Mouse (Mus musculus): ENCODE results near the gene Sh3bgrl2. TPM values are rescaled to one million over a fixed set of nuclear protein-coding genes. Genes with fewer than 3 reads are reported as not detected.

The Sh3bgrl2 gene
- polyA plus RNA-seq, 1 experiment from 2014 or later, result 5.2 TPM

- no peak for DNase-seq (ENCODE audit: low spot score)
These were observed 39.0 kb downstream of the Sh3bgrl2 start for GRCm38 (mm10) chr9:83587116-83587515.

- DNase-seq (ENCODE audit: low spot score), result no peak
These were observed 40.9 kb downstream of the Sh3bgrl2 start for GRCm38 (mm10) chr9:83589063-83589462.

- DNase-seq (ENCODE audit: low spot score), result no peak
These were observed 41.7 kb downstream of the Sh3bgrl2 start for GRCm38 (mm10) chr9:83589680-83590467.

- no peak for DNase-seq (ENCODE audit: low spot score)
These were observed 43.8 kb downstream of the Sh3bgrl2 start for GRCm38 (mm10) chr9:83591848-83592456.

- DNase-seq (ENCODE audit: low spot score), result no peak
These were observed 45.7 kb downstream of the Sh3bgrl2 start for GRCm38 (mm10) chr9:83593811-83594210.

GRCm38 (mm10) chr9:83596132-83596531 lies 48.0 kb downstream of the Sh3bgrl2 start:
- no peak for DNase-seq (ENCODE audit: low spot score)

GRCm38 (mm10) chr9:83596646-83597481 lies 48.7 kb downstream of the Sh3bgrl2 start:
- no peak for DNase-seq (ENCODE audit: low spot score)

GRCm38 (mm10) chr9:83598047-83598446 lies 49.9 kb downstream of the Sh3bgrl2 start:
- no peak for DNase-seq (ENCODE audit: low spot score)

GRCm38 (mm10) chr9:83599505-83599904 lies 51.4 kb downstream of the Sh3bgrl2 start:
- DNase-seq (ENCODE audit: low spot score), result no peak

- DNase-seq (ENCODE audit: low spot score), result no peak
These were observed 52.3 kb downstream of the Sh3bgrl2 start for GRCm38 (mm10) chr9:83600286-83601048.

- DNase-seq (ENCODE audit: low spot score), result no peak
These were observed 54.1 kb downstream of the Sh3bgrl2 start for GRCm38 (mm10) chr9:83602176-83602770.

GRCm38 (mm10) chr9:83603159-83603558 lies 55.0 kb downstream of the Sh3bgrl2 start:
- DNase-seq (ENCODE audit: low spot score), result no peak

GRCm38 (mm10) chr9:83605886-83606640 lies 57.9 kb downstream of the Sh3bgrl2 start:
- DNase-seq (ENCODE audit: low spot score), result no peak

GRCm38 (mm10) chr9:83608135-83608534 lies 60.0 kb downstream of the Sh3bgrl2 start:
- no peak for DNase-seq (ENCODE audit: low spot score)

GRCm38 (mm10) chr9:83609422-83610297 lies 61.5 kb downstream of the Sh3bgrl2 start:
- DNase-seq (ENCODE audit: low spot score), result peak; percentile 79

- DNase-seq (ENCODE audit: low spot score), result no peak
These were observed 67.9 kb downstream of the Sh3bgrl2 start for GRCm38 (mm10) chr9:83615912-83616585.

- no peak for DNase-seq (ENCODE audit: low spot score)
These were observed 68.5 kb downstream of the Sh3bgrl2 start for GRCm38 (mm10) chr9:83616586-83617081.

- DNase-seq (ENCODE audit: low spot score), result no peak
These were observed 75.3 kb downstream of the Sh3bgrl2 start for GRCm38 (mm10) chr9:83623455-83623854.

Data from thymus, postnatal 0 days (tissue).